Mouse (Mus musculus): ENCODE measurements at regions not wholly inside any gene's neighbourhood (a gene's known extent, or its start where the extent isn't known, plus 50 kb on each side); places are given as distances from the start of the nearest gene placed in this dataset.

- no peak for DNase-seq (ENCODE audit: low spot score in 2 of 2)
- intact Hi-C loops (cut with DNase I): no loop called here
Observed at GRCm38 (mm10) chr16:76097808-76098207, 75.7 kb upstream of the Samsn1 start.

GRCm38 (mm10) chr16:76096363-76096762 is 74.3 kb upstream of the Samsn1 start:
- intact Hi-C loops (cut with DNase I): no loop called here
- no peak for DNase-seq (ENCODE audit: low spot score in 2 of 2)

DNA sequence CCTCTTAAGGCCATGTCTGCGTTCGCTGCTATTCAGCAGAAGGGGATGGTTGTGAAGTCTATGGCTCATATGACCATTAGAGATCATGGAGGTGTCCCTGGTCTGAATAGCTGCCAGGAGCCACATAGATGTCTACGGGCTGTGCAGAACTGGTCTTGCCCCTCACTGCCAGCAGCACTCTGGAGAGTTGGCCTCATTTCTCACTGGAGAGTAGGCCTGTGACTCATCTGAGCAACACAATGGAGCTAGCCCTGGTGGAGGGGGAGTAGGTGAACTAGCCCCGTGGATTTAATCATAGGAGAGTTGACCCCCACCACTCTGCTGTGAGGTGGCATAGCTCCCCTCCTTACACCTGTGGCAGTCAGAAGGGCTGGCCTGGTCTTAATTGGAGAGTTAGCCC is 63.3 kb upstream of the Samsn1 start:
- intact Hi-C loops (cut with DNase I): no loop called here
- no peak for DNase-seq (ENCODE audit: low spot score in 2 of 2)

DNA sequence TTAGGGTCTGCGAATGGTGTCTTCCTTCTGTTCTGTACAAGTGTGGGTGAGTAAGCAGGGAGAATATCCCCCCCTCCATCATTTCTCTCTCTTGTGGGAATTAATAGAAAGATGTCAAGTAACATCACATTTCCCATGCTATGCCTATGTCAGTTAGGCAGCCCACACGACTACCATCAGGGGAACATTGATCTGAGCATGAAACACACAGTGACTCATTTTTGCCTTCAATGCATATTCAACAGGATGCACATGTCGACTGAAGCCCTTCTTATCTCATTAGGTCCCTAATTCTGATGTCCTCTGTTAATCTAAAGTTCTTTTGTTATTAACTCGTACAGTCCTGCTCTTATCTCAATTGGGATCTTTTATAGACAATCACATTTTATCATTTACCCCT is 60.4 kb upstream of the Samsn1 start:
- no peak for DNase-seq (ENCODE audit: low spot score in 2 of 2)
- intact Hi-C loops (cut with DNase I): no loop called here

DNA sequence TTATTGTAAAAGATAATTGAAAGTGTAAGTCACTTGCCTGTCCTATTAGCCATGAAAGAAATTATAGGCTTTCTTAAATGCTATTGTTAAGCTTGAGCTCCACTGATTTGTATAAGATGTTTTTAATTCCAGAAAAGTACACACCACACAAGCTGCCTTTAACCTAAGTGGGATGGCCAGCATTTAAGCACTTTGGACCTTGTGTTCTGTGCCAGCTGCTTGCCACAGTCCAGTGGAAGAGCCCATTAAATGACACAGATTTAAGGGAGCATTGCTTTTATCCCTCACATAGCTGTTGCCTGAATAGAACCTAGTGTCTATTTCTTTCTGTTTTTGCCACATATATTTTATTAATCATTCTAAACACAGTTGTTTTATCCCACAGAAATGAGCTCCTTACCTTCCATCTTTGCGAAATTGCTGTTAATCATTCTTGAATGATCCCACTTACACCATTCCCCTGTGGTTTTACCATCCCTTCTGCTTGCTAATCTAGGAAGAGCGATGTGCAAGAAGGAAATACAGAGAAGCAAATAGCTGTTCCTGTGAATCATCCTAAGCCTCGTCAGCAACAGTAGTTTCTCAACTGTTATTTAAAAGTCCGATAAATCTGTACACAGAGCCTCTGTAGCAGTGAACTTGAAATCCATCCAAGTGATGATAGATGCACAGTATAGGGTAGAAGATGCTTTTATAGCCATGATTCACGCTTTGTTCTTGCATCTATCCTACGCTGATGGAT is 57.9 kb upstream of the Samsn1 start:
- intact Hi-C loops (cut with DNase I): no loop called here
- peak; percentile 6 to 23 for DNase-seq (ENCODE audit: low spot score in 2 of 2)

- intact Hi-C loops (cut with DNase I): no loop called here
- no peak for DNase-seq (ENCODE audit: low spot score in 2 of 2)
Observed at GRCm38 (mm10) chr16:76078219-76078618, 56.1 kb upstream of the Samsn1 start.

- no peak for DNase-seq (ENCODE audit: low spot score in 2 of 2)
- intact Hi-C loops (cut with DNase I): no loop called here
Observed at GRCm38 (mm10) chr16:76076231-76076630, 54.1 kb upstream of the Samsn1 start.
